Mouse (Mus musculus) duodenum, adult 2 months (tissue): ENCODE data around the gene Slc12a7. TPM values are rescaled to one million over a fixed set of nuclear protein-coding genes. Genes with fewer than 3 reads are reported as not detected.

ENCODE experiments used
- polyA plus RNA-seq: library from polyadenylated mRNA; depleted of rRNA; stranded (reverse); fragments of >200 nt; gene quantifications from 2 replicates; pipeline ENCODE4 v1.2.3, GENCODE M21; 2012; ENCODE audit warnings: low replicate concordance; rRNA removed

Slc12a7 gene
- 93.0 and 114 TPM in 2 replicates for polyA plus RNA-seq

GRCm38 (mm10) chr13:73732742-73733700 is at the start of gene Slc12a7:
Slc12a7 (plus strand) TSS chr13:73733094.

GRCm38 (mm10) chr13:73704694-73705325 is 28.1 kb upstream of the Slc12a7 start, which contains the start of gene Slc6a19:
Slc6a19 (minus strand) TSS chr13:73704865.

GRCm38 (mm10) chr13:73847465-73847836 is 114.6 kb downstream of the Slc12a7 start, which contains the start of gene Nkd2:
Nkd2 (minus strand) TSS chr13:73847631.

Other genes with a start within 250 kb of the Slc12a7 start
- 0.21 and 0.71 TPM in 2 replicates for gene Slc6a3, start 196.3 kb upstream of the Slc12a7 start, polyA plus RNA-seq
- gene Clptm1l, start 129.1 kb upstream of the Slc12a7 start, polyA plus RNA-seq = 110 and 123 TPM in 2 replicates
- gene Tert, start 106.2 kb upstream of the Slc12a7 start, polyA plus RNA-seq = 3.7 and 4.6 TPM in 2 replicates
- 0.05 and 0.09 TPM in 2 replicates for gene Slc6a18, start 55.1 kb upstream of the Slc12a7 start, polyA plus RNA-seq
- gene Slc6a19, start 28.2 kb upstream of the Slc12a7 start, polyA plus RNA-seq = 177 and 493 TPM in 2 replicates
- 8.1 and 14.9 TPM in 2 replicates for gene Nkd2, start 114.5 kb downstream of the Slc12a7 start, polyA plus RNA-seq
- gene Trip13, start 204.7 kb downstream of the Slc12a7 start, polyA plus RNA-seq = 0.37 and 0.46 TPM in 2 replicates
- 13.7 and 14.9 TPM in 2 replicates for gene Brd9, start 204.7 kb downstream of the Slc12a7 start, polyA plus RNA-seq
- not detected in 2 replicates for gene Zdhhc11, start 230.8 kb downstream of the Slc12a7 start, polyA plus RNA-seq